Mouse (Mus musculus): Measurements from ENCODE around the gene Actl6a.

Gene Actl6a

DNA sequence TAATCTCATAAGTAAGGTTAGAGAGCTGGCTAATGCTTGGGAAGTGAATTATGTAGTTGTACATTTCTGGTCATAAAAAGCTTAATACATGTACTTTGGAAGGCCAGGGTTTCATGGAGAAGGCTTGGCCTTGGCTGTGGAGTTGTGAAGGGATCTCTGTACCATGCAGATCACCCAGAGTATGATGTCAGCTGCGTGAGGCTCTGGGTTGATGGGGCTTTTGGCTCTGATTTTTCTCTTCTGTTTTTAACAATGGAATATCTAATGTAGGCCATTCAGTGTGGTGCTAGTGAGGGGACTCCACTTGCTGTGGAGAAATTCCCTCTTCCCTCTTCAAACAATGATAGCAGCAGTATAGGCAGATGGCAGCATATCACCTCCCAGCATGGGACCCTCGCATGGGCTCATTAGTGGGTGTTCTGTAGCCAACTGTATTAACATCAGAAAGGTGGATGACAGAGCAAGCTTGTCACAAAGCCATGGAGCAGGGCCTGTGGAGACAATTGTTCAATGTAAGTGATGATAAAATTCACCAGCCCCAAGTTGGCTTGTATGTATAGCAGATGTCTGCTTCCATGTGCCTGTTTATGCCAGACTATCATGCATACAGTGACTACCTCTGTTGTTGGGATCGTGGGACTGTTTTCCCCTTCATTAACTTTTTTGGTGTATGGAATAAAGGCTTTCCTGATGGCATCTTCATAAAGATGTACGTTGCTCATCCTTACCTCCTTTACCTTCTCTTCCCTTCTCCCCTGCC, 43.9 kb downstream of the Actl6a start:
- DNase-seq (ENCODE audit: extremely low spot score): no peak

DNA sequence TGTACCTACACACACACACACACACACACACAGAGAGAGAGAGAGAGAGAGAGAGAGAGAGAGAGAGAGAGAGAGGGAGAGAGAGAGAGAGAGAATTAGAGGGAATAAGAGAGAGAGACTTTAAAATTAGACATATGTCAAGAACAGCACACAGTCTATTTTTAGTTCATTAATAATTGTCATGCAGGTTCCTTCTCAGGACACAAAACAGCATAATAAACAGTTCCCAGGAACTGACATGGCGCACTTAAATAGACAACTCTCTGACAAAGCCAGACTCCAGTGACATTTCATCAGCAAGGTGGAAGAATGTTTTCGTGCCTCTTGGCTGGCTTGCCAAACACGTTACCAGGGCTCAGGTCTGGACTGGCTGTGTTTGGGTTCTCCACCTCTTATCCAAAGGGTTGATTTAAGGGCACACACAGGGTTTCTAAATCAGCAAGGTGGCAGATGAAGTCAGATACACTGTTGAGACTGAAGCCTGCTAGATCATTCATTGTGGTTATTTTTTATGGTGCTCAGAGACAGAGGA, 48.4 kb downstream of the Actl6a start:
- DNase-seq (ENCODE audit: extremely low spot score): no peak

DNA sequence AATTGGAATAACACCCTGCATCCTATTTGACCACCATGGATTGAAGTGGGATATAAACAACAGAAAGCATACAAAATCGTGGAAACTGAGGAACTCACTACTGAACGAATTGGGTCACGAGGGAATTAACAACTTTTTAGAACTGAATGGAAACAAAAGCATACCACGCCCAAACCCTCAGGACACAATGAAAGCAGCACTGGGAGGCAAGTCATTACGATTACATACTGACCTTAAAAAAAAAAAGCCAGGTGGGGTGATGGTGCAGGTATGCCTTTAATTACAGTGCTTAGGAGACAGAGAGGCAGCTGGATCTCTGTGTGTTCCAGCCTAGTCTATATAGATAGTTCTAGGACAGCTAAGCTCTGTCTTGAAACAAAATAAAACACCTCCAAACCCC, 53.1 kb downstream of the Actl6a start:
- DNase-seq (ENCODE audit: extremely low spot score): no peak

DNA sequence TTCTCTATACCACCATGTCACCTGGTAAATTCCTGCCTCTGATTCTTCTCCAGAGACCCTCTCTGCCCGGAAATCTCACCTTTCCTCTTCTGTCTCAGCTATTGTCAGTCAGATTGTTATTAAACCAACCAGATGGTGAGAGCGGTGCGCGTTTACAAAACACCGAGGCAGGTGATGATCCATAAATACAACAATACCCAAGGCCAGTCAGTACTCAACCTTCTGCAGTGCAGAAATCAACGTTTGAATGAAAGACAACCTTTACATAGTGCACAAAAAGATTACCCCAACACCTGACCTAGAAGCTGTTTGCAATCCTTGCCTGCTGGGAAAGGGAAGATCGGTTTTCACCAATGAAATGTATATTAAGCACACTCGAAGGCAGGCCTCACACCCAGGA, 56.9 kb downstream of the Actl6a start:
- DNase-seq (ENCODE audit: extremely low spot score): no peak

DNA sequence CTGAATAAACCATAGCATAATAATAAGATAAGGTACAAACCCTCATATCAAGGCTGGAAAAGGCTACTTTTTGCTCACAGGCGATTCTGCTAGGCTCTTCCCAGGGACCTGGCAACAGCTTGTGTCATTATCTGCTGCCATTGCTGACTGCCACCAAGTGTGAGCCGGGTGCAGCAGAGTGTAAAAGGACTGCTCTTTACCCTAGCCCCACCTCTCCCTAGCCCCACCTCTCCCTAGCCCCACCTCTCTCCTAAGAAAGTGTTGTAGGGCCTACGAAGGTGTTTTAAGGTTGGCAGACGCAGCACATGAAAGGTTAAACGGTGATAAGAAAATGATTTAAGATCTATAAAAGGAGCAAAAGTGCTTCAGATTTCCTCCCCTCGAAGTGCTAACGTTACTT, 57.8 kb downstream of the Actl6a start:
- no peak for DNase-seq (ENCODE audit: extremely low spot score)

DNA sequence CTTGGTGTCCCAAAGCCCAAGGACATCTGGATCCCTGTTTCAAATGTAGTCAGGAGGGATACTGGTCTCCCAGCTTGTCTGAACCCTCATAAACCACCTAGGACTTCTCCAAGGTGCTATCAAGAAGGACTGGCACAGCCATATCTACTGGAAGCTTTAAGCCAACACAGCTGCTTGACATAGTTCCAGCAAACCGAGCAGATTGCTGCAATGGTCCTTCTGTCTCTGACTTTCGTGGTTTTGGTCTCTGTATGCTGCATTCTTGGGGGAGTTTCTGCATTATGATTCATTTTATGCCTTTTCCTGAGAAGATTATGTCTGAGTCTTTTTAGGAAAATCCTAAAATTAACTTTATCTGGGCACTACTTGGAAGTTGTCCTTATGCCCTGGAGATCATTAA, 64.7 kb downstream of the Actl6a start:
- DNase-seq (ENCODE audit: extremely low spot score): no peak

Measured in embryo, embryonic 9.5 days (tissue).